In the genomic region with DNA sequence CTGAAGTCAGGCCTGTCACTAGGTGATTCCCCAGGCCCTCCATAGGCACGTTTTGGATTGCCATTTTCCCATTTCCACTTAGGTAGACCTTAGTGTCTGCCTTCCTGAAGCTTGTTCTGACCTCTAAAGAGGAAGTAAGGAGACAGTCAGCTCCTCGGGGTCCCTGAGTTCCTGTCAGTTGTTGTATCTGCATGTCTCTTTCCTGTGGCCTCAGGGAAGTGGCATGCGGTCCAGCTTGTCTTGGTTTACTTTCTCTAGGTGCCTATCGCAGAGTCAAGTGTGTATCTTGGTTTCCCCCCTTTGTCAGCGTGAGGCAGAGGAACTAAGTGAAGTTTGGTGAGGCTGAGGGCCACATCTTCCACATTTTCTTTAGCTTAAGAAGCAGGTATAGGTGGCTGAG, we compare ENCODE assay signal across 18 mouse cellular contexts. TPM values are rescaled to one million over a fixed set of nuclear protein-coding genes. Genes with fewer than 3 reads are reported as not detected.
DNase-seq lines count a peak whose midpoint lies in the region; ATAC-seq and TF ChIP-seq lines count a peak whose summit lies in the region.
"Had no signal": no experiment of that assay in that cellular context is flagged by ENCODE, and none has a peak within 500 bp of the region (broad histone marks: within the 10 kb centered on the region; RNA-seq: fewer than 3 reads in every experiment).

No protein-coding gene starts in this region.

- H3K36me3 ChIP-seq in heart, adult 2 months (ENCODE audit: control insufficient read depth, insufficient read depth, low read length), result peaks cover 17% of the 10 kb centered on the region
- H3K36me3 ChIP-seq in liver, embryonic 11.5 days (ENCODE audit: control insufficient read depth, insufficient read depth, low read length), result no peaks in the 10 kb centered on the region
- no peaks in the 10 kb centered on the region for H3K36me3 ChIP-seq in forebrain, embryonic 12.5 days (replicated peaks)
- H3K36me3 ChIP-seq: embryonic facial prominence, embryonic 15.5 days; limb, embryonic 10.5 days; liver, embryonic 13.5 days; lung, embryonic 15.5 days had no signal

- no peak for TF ChIP-seq CTCF in heart, adult 2 months (IDR thresholded peaks at IDR 0.05)

- no peak for DNase-seq in heart, adult 2 months
- no peak for DNase-seq in heart, adult 11 months
- DNase-seq in MEL-GATA-1-ER (ENCODE audit: extremely low read depth, low read depth), result peak; percentile 83
- DNase-seq in liver, embryonic 11.5 days (ENCODE audit: low spot score), result no peak
- no peak for DNase-seq in cerebellum, postnatal 14 days
- DNase-seq in left cerebral cortex, postnatal 25 days (ENCODE audit: low spot score in 2 of 2), result no peak
- DNase-seq: adrenal gland, adult 2 months; cerebellum, postnatal 10 days; kidney, adult 8-10 months; kidney, postnatal 25 days; liver, embryonic 13.5 days had no signal

- peak overlapping the region; percentile 83 for H3K27ac ChIP-seq in heart, adult 2 months
- no peak overlapping the region for H3K27ac ChIP-seq in liver, embryonic 11.5 days (ENCODE audit: low read depth, low read length)
- no peak overlapping the region for H3K27ac ChIP-seq in forebrain, embryonic 12.5 days
- H3K27ac ChIP-seq: embryonic facial prominence, embryonic 15.5 days; limb, embryonic 10.5 days; liver, embryonic 13.5 days; lung, embryonic 15.5 days; stomach, postnatal 0 days had no signal

- 33% methylated on average over 5 of the region's 5 CpGs for WGBS in heart, adult 2 months
- 36% methylated on average over 5 of the region's 5 CpGs for WGBS in liver, embryonic 11.5 days
- WGBS in forebrain, embryonic 12.5 days, result 88% methylated on average over 5 of the region's 5 CpGs

- no peak overlapping the region for H3K4me3 ChIP-seq in heart, adult 2 months
- no peak overlapping the region for H3K4me3 ChIP-seq in liver, embryonic 11.5 days (ENCODE audit: low read depth, low read length)
- H3K4me3 ChIP-seq in forebrain, embryonic 12.5 days (replicated peaks), result no peak overlapping the region
- H3K4me3 ChIP-seq: embryonic facial prominence, embryonic 15.5 days; limb, embryonic 10.5 days; liver, embryonic 13.5 days; lung, embryonic 15.5 days had no signal

- H3K9ac ChIP-seq in heart, adult 2 months (ENCODE audit: low read depth, low read length), result no peak overlapping the region
- H3K9ac ChIP-seq in liver, embryonic 11.5 days (ENCODE audit: low read depth, low read length), result no peak overlapping the region
- H3K9ac ChIP-seq in forebrain, embryonic 12.5 days, result no peak overlapping the region
- H3K9ac ChIP-seq: embryonic facial prominence, embryonic 15.5 days; liver, embryonic 13.5 days; lung, embryonic 15.5 days had no signal

- TF ChIP-seq POLR2A in heart, adult 2 months (IDR thresholded peaks at IDR 0.05; ENCODE audit: insufficient read depth, low read depth, low read length), result no peak

- intact Hi-C loops in heart, adult 2 months (cut with DNase I), result no loop called here
- intact Hi-C loops in left cerebral cortex, postnatal 25 days (cut with DNase I), result no loop called here

- H3K9me3 ChIP-seq in liver, embryonic 11.5 days (ENCODE audit: control insufficient read depth, low read length), result no peaks in the 10 kb centered on the region
- H3K9me3 ChIP-seq in forebrain, embryonic 12.5 days, result no peaks in the 10 kb centered on the region
- H3K9me3 ChIP-seq: embryonic facial prominence, embryonic 15.5 days; limb, embryonic 10.5 days; liver, embryonic 13.5 days; lung, embryonic 15.5 days had no signal

- peaks cover 3% of the 10 kb centered on the region for H3K79me2 ChIP-seq in heart, adult 2 months (replicated peaks; ENCODE audit: control insufficient read depth, insufficient read depth, low read length)

- H3K27me3 ChIP-seq in heart, adult 2 months (ENCODE audit: control insufficient read depth, insufficient read depth, low read length), result no peaks in the 10 kb centered on the region
- H3K27me3 ChIP-seq in liver, embryonic 11.5 days (replicated peaks; ENCODE audit: control insufficient read depth, insufficient read depth, low read length), result no peaks in the 10 kb centered on the region
- no peaks in the 10 kb centered on the region for H3K27me3 ChIP-seq in forebrain, embryonic 12.5 days
- H3K27me3 ChIP-seq: embryonic facial prominence, embryonic 15.5 days; liver, embryonic 13.5 days; lung, embryonic 15.5 days had no signal

- H3K4me1 ChIP-seq in heart, adult 2 months (ENCODE audit: control insufficient read depth, insufficient read depth, low read length), result peaks cover 26% of the 10 kb centered on the region
- H3K4me1 ChIP-seq in liver, embryonic 11.5 days (replicated peaks; ENCODE audit: control insufficient read depth, insufficient read depth, low read length), result peaks cover 11% of the 10 kb centered on the region
- H3K4me1 ChIP-seq in forebrain, embryonic 12.5 days, result no peaks in the 10 kb centered on the region
- H3K4me1 ChIP-seq: limb, embryonic 10.5 days had no signal

- TF ChIP-seq EP300 in heart, adult 2 months (IDR thresholded peaks at IDR 0.05; ENCODE audit: insufficient read depth, low read depth, low read length), result no peak

- no peak; the same call in 1 of the 2 replicates for ATAC-seq in liver, embryonic 11.5 days (replicated peaks; ENCODE audit: low FRiP score)
- 0 out of 2 replicates have a peak, but pooled peaks have one; percentile 27 for ATAC-seq in megakaryocyte-erythroid progenitor cell, adult 5-6 weeks (replicated peaks; ENCODE audit: low FRiP score, low TSS enrichment, poor library complexity, severe bottlenecking)
- ATAC-seq in forebrain, embryonic 12.5 days (ENCODE audit: low FRiP score), result no peak
- ATAC-seq: midbrain, embryonic 16.5 days had no signal

- peak overlapping the region; percentile 7; the same call in 1 of the 2 replicates for H3K4me2 ChIP-seq in liver, embryonic 11.5 days
- no peak overlapping the region for H3K4me2 ChIP-seq in forebrain, embryonic 12.5 days
- H3K4me2 ChIP-seq: embryonic facial prominence, embryonic 15.5 days; liver, embryonic 13.5 days; lung, embryonic 15.5 days had no signal

RNA-seq across cellular contexts. Expression of gene Abcc1, which starts 17.3 kb away (rescaled TPM):
- 10 to 100 TPM; 14.4 to 21.4 TPM for total RNA-seq in heart, adult 2 months (2021)
- 37.5 and 40.6 TPM in 2 replicates for polyA plus RNA-seq in heart, adult 2 months (2012; rRNA removed)
- 9.8 and 10.0 TPM in 2 replicates for polyA plus RNA-seq in liver, embryonic 11.5 days (2014; fragmentation: Nextera tagmentation; extraction: Ambion mirVana)
- total RNA-seq in megakaryocyte-erythroid progenitor cell, adult 5-6 weeks (2014; fragmentation: Nextera tagmentation), result 32.6 and 42.0 TPM in 2 replicates
- total RNA-seq in megakaryocyte-erythroid progenitor cell, adult 5-6 weeks (2017), result 19.1 and 25.8 TPM in 2 replicates
- polyA plus RNA-seq in forebrain, embryonic 12.5 days (2016; fragmentation: Nextera tagmentation; extraction: Ambion mirVana), result 8.2 and 10.3 TPM in 2 replicates
- total RNA-seq in left cerebral cortex, postnatal 25 days (2021), result 10 to 100 TPM; 16.7 to 17.6 TPM
